Mouse (Mus musculus) bone marrow macrophage, adult 2 months (primary cell): Measurements from ENCODE around the gene Jak2.

ENCODE experiments used
- CTCF ChIP-seq: IDR thresholded peaks from 2 replicates; pipeline ENCODE4 v1.5.1; 2012; ENCODE audit warnings: low read depth, mild to moderate bottlenecking, low read length, moderate library complexity
- POLR2A ChIP-seq: IDR thresholded peaks from 2 replicates; pipeline ENCODE4 v1.6.1; 2012; ENCODE audit warnings: mild to moderate bottlenecking, low read depth, low read length, borderline replicate concordance

DNA sequence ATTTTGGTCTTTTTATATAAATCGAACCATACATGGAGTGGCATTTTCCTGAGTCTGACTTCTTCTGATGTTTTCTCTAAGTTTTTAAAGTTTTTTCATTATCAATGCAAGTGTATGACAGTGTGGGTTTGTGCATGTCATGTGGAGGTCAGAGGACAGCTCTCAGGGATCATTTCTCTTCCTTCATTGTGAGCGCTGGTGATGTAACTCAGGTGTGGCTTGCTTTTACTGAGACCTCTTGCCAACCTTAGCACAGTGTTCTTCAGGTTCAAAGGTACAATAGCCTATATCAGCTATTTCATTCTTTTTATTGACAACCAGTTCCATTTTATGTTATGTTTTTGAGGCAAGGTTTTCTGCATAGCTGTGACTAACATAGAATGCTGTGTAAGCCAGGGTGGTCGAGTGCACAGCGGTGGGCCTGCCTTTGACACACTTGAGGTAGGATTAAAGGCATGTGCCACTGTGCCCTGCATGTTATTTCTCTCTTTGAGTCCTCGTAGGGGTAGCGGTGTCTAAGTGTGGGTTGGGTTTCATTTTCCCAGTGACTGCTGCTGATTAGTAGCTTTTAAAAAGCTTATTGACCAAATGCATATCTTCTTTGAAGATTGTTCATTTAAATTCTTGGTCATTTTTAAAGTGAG, 27.4 kb downstream of the Jak2 start:
- no peak for TF ChIP-seq POLR2A
- TF ChIP-seq CTCF = no peak
